Mouse (Mus musculus): ENCODE data around the gene Tekt3.

GRCm38 (mm10) chr11:63099390-63099789 is 37.9 kb downstream of the Tekt3 start:
- TF ChIP-seq CTCF (IDR thresholded peaks at IDR 0.05; ENCODE audit: borderline replicate concordance, insufficient read depth, low read depth, low read length) (no peak), POLR2A (IDR thresholded peaks at IDR 0.05; ENCODE audit: borderline replicate concordance, insufficient read depth, low read length) (no peak)

All from cerebellum, adult 2 months (tissue).